Mouse (Mus musculus): ENCODE results near the gene Taf1a.
A peak's percentile ranks its signal among the peaks of the same experiment; 100 is the strongest.
"Not testable (repeated sequence)": the region's sequence is repeated elsewhere in the genome, so short reads cannot be mapped to it uniquely, and the experiment has no call there.

Gene Taf1a

GRCm38 (mm10) chr1:183388426-183389406 is at the start of gene Taf1a:
TSS of gene Taf1a (plus strand) at chr1:183388981.
- peak; percentile 57 for DNase-seq (ENCODE audit: extremely low read depth, low read depth, low spot score)

DNA sequence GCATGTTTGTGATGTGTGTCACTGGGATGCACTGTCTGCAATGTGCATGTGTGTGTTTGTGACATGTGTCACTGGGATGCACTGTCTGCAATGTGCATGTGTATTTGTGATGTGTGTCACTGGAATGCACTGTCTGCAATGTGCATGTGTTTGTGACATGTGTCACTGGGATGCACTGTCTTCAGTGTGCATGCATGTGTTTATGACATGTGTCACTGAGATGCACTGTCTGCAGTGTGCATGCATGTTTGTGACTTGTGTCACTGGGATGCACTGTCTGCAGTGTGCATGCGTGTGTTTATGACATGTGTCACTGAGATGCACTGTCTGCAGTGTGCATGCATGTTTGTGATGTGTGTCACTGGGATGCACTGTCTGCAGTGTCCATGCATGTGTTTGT is 45.9 kb upstream of the Taf1a start:
- not testable (repeated sequence) for DNase-seq (ENCODE audit: extremely low read depth, low read depth, low spot score)

- DNase-seq (ENCODE audit: extremely low read depth, low read depth, low spot score), result peak; percentile 19
Measured at GRCm38 (mm10) chr1:183344886-183345816, 43.6 kb upstream of the Taf1a start.

DNA sequence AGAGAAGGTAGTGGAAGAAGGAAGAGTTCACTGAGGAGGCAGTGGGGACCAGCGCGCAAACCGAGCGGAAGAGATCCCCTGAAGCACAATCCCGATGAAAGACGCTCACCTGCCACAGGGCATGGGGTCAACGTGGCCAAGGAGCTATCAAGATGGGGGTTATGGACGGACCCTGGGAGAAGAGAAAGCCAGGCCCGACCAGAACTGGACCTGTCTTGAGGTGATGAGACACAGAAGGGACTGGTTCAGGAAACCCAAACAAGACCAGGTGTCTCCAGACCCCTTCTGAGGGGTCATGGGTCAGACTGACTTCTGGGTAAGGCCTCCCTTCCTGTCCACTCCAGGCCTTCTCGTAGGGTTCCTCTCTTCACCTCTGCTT is 43.0 kb upstream of the Taf1a start:
- DNase-seq (ENCODE audit: extremely low read depth, low read depth, low spot score), result no peak

- DNase-seq (ENCODE audit: extremely low read depth, low read depth, low spot score), result no peak
Measured at GRCm38 (mm10) chr1:183349840-183350239, 38.9 kb upstream of the Taf1a start.

DNA sequence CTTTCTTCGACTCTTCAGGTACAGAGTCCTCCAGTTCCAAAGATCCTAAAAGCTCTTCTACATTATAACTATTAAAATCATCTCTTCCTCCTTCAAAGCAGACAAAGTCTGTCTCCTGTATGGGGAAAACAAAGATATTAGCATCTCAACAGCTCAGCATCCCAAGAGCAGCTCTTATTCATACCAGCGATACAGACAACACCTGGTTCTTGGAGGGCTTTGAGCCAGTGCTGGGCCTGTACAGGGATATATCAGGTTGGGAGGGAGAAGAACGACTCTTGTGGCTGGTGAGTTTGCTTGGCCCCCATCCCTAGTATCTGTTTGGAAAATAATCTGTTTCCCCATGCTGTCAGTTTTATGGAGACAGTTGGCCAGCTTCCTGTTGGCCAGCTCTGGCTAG is 29.9 kb upstream of the Taf1a start:
- DNase-seq (ENCODE audit: extremely low read depth, low read depth, low spot score), result no peak

GRCm38 (mm10) chr1:183362301-183362700 is 26.5 kb upstream of the Taf1a start:
- DNase-seq (ENCODE audit: extremely low read depth, low read depth, low spot score), result no peak

DNA sequence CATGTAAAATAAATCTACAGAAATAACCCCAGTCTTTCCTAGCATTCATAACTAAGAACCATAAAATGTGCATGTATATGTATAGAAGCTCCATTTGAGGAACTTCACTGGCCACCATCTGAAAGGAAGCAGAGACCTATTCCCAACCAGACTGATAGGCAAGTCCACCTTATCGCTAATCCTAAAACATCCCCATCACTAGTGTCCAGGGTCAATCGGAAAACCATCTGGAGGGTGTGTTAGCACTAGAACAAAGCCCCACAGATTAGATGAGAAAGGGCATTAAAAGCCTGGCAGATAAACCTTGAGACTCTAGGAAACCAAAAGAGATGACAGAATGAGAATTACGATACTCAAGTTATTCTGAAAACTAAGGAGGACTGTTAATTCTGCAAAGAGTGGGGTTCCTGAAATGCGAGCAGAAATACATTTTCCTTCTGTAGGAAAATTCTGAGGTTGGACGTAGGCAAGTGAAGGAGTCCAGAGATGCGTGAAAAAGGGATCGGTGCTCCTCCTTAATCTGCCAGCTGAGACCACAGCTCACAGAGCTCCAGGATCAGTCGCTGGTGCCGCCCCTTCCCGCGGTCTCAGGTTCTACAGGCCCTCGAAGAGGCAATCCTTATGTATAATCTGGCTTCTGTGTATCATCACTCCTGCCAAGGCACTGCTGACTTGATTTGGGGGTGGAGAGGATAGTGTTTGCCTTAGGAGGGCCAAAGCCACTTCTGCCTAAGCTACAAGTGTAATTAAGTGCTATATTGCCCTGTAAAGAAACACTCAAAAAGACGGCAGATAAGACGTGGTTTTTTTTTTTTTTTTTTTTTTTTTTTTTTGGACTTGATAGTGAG is 25.8 kb upstream of the Taf1a start:
- DNase-seq (ENCODE audit: extremely low read depth, low read depth, low spot score), result no peak

GRCm38 (mm10) chr1:183363577-183363867 is 25.3 kb upstream of the Taf1a start:
- no peak for DNase-seq (ENCODE audit: extremely low read depth, low read depth, low spot score)

- no peak for DNase-seq (ENCODE audit: extremely low read depth, low read depth, low spot score)
Measured at GRCm38 (mm10) chr1:183366361-183366760, 22.4 kb upstream of the Taf1a start.

DNA sequence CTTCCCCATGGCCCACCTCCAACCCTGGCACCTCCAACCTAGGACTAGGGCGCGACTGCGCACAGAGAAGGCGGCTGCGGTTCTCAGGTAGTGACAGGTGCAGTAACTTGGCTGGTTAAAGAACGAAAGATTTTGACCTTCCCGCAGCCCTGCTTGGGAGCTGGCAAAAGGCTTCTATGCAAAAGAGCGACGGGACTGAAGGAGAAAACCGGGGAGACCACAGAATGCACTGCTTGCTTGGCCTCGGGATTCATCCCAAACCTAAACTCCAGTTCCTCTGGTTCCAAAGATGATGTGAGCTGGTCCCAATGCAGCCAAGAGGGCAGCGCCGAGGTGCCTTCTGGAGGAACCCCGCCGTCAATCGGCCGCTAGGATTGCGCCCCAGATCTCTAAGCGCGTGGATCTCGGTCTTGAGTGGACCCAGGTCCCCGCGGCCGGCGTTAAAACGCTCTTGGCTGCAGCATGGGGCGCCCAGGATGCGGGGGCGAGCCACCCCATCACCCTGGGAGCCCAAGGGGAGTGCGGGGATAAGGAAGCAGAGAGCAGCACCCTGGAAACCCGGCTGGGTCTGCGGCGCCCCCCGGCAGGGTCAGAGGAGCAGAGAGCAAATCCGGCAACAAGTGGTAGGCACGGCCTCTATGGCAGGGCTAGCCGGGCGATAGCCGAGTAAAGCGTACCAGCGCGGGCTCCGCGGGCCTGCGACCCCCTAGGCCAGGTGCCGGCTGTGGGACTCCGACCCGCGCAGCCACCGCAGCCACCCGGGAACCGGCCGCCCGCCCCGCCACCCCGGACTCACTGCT is 20.0 kb upstream of the Taf1a start:
- no peak for DNase-seq (ENCODE audit: extremely low read depth, low read depth, low spot score)

GRCm38 (mm10) chr1:183369427-183370014 is 19.3 kb upstream of the Taf1a start, which contains the start of gene Mia3:
TSS of gene Mia3 (minus strand) at chr1:183369553.
- no peak for DNase-seq (ENCODE audit: extremely low read depth, low read depth, low spot score)

GRCm38 (mm10) chr1:183374728-183375127 is 14.1 kb upstream of the Taf1a start:
- DNase-seq (ENCODE audit: extremely low read depth, low read depth, low spot score), result no peak

- no peak for DNase-seq (ENCODE audit: extremely low read depth, low read depth, low spot score)
Measured at GRCm38 (mm10) chr1:183377045-183377444, 11.7 kb upstream of the Taf1a start.

GRCm38 (mm10) chr1:183378321-183378941 is 10.3 kb upstream of the Taf1a start:
- DNase-seq (ENCODE audit: extremely low read depth, low read depth, low spot score), result no peak

DNA sequence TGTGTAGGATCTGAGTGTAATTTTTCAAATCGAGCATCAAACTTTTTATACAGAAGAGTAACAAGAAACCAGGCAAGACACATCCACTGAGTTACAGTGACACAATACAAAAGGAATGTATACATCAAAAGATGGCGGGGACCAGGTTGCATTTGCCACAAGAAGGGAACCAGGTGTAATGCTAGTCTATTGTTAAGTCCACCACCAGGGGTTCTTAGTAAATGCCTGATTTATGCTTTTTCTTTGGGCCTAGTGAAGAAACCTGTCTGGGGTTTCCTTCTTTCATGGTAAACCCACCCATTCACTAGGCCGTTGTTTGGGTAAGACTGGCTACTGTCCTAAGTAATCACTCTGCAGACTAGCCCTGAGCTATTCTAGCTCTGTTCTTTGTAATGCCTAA is 9.4 kb upstream of the Taf1a start:
- not testable (repeated sequence) for DNase-seq (ENCODE audit: extremely low read depth, low read depth, low spot score)

DNA sequence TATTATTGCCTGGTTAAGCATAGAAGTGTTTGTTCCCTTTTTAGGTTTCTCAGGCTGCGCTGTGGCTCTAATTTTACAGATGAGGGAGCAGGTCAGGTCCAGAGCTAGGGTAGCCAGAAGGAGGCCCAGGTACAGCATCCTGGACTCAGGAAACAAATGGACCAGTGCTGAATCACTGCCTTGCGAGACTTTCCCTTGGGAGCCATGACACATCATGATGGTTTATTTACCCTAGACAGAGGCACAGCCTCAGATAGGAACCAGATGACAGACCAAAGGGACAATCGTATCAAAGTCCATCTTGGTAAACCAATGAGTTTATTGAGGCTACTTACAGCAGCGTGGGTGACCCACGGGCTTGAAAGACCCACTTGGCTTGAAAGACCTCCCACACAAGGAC is 7.0 kb upstream of the Taf1a start:
- no peak for DNase-seq (ENCODE audit: extremely low read depth, low read depth, low spot score)

GRCm38 (mm10) chr1:183382621-183383020 is 6.2 kb upstream of the Taf1a start:
- DNase-seq (ENCODE audit: extremely low read depth, low read depth, low spot score), result no peak

GRCm38 (mm10) chr1:183387421-183387820 is 1.4 kb upstream of the Taf1a start:
- DNase-seq (ENCODE audit: extremely low read depth, low read depth, low spot score), result not testable (repeated sequence)

Measured in fat pad, adult 2 months (tissue).